Mouse (Mus musculus) c-Kit-positive CD71-negative TER-119-negative erythroid progenitor cells, embryonic 14.5 days (primary cell): ENCODE measurements around the gene Adrb1.
"Not testable (repeated sequence)": the region's sequence is repeated elsewhere in the genome, so short reads cannot be mapped to it uniquely, and the experiment has no call there.

ENCODE experiments used
- DNase-seq: peaks from one replicate; pipeline ENCODE4 v3.0.0-alpha.2; 2013; ENCODE audit warnings: low read depth

The Adrb1 gene

DNA sequence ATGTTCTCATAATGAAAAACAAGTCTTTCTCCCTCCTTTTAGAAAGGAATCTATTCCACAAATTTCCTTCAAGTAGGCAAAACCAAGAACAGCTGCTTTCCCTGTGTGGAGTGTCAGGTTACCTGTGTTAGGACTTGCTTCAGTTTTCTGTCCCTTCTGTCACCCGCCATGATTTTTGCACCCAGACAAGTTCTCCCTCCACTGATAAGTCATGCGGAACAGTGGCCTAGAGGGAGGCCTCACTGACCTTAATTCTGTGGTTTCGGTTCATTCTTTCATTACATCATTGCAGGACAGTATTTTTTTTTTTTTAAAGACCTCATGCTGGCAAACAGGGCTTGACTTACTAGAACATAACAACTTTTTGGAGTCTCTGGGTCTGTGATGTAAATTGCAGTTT, 27.3 kb downstream of the Adrb1 start:
- DNase-seq = no peak

DNA sequence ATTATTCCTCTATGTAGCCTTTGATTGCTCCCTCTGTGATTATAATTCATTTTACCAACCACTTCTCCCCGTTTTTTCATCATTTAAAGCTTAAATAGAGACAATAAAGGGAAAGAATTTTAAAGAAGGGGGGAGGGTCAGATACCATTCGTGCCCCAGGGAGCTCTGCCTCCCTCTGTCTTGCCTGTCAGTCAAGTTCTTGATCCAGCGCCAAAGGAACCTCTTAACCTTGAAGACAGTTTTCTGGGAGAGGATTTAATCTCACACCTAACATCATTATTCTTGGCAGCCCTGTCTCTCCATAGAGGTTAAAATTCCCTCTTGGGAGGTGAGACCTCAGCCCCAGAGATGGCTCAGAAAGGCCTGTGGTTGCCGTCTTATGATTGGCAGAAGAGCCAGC, 28.7 kb downstream of the Adrb1 start:
- DNase-seq = no peak

DNA sequence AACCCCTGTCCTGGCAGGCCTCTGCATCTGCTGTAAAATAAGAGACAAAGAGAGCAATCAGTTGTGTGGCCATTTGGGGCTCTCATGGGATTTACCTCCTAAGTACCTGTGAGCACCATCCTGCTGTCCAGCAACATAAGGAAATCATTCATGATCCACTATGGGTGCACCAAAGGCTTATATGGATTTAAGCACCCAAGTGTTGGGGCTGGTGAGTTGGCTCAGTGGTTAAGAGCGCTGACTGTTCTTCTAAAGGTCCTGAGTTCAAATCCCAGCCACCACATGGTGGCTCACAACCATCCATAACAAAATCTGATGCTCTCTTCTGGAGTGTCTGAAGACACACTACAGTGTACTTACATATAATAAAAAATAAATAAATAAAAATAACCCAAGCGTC, 32.5 kb downstream of the Adrb1 start:
- DNase-seq = not testable (repeated sequence)

DNA sequence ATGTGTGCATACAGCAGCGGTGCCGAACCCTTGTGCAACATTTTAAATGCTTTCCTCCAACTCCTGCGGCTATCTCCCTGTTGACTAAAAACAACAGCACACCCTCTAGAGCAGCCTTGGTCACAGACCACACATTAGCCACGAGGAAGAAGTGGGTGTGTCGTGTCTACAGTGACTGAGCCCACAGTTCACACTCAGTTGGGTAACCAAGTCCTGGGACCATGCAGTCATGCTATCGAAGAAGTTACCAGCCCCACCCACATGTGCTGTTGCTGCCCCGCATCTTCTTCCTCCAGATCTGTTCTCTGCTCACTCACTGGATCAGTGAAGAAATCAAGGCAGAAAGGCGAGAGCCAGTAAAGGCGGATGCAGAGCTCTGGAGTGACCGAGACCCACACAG, 34.4 kb downstream of the Adrb1 start:
- no peak for DNase-seq

DNA sequence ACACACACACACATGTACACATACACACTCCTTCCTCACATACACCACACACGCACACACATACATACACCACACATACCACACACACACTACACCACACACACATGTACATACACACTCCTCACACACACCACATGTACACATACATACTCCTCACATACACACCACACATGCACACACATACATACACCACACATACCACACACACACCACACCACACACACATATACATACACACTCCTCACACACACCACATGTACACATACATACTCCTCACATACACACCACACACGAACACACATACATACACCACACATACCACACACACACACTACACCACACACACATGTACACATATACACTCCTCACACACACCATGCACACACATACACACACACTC, 36.3 kb downstream of the Adrb1 start:
- DNase-seq = no peak

DNA sequence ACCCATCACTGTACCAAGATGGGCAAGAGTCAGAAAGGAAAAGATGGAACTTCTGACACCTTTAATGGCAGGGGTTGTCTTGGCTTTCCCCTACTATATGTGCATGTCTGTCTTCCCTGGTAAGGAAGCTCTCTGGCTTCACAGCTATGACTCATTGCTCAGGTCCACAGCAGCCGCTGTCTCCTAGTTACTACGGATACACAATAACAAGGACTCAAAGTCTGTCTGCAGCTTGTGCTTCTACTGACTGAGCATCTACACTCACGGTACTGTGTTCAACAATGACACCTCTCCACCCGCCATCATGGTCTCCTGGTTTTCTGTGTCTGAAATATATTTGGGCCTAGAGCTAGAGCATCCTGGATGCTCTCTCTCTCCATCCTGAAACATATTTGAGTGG, 37.7 kb downstream of the Adrb1 start:
- no peak for DNase-seq

DNA sequence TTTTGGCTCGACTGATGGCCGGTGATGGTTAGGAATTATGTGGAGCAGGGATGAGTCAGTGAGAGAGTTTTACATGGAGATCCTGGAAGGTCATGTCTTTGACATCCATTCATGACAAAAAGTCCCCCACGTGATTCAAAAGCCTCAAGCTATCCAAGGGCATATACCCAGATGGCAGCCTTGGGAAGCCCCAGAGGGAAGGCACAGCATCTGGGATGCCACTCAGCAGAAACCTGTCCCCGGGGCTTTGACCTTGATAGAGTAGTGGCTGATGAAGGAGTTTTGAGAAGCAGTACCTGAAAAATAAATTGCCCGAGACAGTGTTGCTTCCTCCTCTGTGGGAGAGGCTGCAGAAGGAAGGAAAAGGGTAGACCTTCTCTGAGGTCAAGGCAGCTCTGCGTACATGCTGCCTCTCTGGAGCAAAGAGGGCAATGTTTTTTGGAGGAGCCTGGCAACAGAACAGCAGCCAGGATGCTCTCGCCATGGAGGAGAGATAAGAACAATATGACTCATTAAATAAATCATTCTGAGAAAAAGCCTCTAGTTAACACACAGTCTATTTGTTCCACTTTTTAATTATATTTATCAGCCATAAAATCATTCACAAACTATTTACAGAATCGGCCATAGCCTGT, 38.4 kb downstream of the Adrb1 start:
- DNase-seq = no peak

DNA sequence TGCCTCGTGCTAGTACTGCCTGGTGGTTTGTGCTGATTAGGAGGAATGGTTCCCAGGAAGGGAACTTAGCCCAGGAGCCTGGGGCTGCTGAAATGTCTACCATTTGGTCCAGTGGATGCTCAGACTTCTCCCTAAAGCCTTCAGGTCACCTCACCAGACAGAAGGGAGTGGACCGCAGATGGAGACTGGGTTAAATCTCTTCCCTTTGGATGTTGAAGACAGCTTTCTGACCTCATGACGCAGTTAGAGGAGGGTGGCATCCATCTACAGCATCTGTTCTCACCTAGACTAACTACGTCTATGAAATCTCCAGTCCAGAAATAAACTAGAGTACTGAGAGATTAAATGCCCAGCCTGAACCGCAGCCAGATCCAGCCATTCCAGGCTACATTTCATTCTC, 39.1 kb downstream of the Adrb1 start:
- DNase-seq = no peak

DNA sequence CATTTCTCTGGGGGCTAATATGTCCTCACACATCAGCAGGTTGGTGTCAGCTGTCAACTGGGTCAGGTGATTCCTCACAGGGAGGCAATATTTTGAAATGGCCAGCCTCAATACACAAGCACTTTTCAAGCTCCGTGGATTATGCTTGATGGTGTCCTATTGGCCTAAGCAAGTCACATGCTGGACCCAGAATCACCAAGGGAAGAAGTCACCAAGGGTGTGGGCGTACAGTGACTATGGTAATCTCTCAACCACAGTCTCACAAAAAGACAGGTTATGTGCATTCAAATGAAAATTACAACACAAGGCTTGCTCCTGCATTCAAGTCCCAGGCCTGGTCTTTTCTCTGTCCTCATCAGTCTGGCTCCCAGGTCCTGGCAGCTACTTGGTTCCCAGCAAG, 39.7 kb downstream of the Adrb1 start:
- DNase-seq = no peak

DNA sequence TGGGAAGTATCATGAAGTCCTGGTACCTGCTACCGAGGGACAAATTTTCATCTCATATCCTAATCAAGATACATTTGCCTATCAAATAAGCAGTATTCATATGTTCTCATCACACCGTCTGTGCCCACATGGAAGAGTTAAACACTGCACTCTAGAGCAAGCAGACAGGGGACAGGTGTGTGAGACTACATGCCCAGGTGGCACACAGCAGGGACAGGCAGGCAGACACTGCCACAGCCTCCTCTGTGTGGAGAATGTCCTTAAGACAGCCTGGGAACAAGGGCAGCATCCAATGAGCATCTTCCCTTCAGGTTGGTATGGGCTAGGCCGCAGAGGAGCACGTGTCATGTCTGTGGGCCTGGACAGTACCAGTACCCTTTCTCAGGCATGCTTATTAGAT, 40.7 kb downstream of the Adrb1 start:
- DNase-seq = no peak

DNA sequence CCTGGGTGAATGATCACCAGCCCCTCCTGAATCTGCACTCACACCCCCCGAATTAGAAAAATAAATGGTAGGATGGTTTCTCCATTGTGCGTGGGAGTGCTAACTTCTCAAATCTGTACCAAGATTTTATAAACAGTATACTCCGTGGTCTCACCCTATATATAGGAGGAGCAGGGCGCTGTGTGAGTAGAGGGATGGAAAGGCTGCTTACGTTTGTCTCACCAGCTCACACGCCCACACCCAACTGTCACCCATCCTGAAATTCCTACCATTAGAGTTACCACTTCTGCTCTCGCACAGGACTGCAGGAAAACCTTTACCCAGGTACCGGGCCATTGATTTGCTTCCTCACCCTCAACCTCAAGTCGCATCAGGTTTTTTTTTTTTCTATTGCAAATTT, 47.0 kb downstream of the Adrb1 start:
- no peak for DNase-seq

DNA sequence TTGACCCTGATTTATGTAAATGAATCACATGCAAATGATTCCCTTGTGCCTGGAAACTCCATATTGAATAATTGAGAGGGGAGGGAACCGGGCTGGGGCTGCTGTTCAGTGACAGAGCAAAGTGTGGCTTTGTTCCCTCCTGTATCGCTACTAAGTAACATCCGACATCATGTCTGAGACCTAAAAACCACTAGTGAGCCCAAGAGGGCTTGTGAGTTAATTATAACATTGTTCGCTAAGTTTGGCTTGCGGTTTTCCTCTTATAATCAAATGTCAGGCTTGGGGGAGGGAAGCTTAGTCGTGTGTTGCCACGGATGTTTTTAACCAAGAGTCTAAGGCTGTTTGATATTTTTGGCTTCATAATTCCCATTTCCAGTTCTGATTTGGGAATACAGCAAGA, 50.2 kb downstream of the Adrb1 start:
- no peak for DNase-seq

DNA sequence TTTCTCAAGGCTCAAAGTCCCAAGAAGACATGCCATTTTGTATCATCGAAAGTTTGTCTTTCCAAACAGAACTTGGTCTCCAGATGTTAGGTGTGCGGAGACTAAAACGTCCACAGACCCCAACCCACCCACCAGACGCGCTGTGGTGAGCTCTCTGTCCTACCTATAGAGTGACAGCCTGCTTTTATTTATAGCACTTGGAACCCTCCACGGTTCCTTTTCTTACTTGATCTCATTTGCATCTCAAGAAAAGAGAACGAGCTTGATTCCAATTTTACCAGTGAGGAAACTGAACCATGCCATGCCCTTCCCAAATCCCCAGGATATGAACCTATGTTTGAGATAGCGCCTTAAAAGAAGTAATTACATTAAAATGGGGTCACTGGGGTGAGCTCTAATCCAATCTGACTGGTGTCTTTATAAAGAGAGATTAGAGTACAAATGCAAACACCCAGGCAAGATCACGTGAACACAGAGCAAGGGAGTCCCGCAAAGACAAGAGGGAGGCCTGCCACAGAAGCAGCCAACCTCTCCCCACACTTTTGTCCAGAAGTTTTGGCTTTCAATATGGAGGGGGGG, 51.5 kb downstream of the Adrb1 start:
- DNase-seq = no peak

DNA sequence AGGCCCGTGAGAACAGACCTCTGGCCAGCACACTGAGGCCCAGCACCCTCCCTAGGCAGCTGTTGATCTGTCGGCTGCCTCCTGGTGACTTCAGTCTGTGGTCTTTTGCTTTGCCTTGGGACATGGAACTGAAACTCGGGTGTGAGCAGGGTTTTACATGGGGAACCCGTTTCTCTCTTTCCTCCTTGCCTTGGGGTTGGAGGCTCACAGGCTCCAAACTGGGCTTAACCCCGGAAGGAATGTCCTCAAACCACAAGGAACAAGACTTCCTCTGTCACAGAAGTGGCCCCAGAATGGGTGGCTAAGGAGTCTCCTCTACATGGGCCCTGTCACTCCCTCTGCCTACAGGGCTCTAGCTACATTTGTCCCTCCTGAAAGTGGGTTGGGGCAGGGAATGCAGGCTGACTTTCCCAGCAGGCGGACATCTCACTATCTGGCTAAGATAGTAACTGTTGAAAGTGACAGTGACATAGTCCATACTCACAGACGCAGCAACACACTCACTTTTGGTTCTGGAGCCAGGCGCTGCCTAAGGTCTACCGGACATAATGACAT, 52.5 kb downstream of the Adrb1 start:
- DNase-seq = no peak

DNA sequence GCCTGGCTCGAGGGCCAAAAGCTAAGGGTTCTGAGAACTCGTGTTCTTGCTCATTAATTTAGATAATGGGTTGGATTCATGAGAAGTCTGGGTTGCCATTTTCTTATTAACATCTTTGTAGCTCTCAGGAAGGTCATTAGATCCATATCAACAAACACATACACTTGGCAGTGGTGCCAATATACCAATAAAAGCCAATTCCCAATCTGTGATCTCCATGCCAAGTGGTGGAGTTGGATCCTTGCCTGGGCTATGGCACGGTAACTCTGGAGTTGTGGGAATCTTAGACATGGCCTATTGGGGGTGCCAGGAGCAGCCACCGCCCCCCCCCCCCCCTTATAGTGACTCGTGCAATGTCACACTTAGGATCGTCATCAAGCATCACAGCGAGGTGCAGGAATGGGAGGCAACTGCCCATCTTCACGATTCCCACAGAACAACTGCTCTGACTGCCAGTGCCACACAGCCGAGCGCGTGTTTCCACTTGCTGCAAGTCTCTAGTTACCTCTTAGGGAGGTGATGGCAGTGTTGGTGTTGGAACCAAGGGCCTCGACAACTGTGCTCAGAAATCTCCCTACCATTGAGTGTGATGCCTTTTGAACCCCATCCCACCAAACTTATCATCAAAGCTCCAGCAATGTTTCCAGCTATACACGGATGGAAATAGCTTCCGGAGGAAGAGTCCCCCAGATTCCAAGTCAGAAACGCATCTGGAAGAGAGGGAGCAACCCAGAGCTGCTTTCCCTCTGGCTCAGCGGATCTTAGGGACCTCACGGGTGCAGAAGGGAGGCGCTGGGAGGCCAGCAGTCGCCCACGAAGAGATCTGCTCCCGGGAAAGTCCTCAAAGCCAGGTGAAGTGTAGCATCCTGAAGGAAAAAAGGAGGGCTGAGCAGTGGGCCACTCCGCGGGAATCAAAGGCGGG, 53.2 kb downstream of the Adrb1 start:
- no peak for DNase-seq

DNA sequence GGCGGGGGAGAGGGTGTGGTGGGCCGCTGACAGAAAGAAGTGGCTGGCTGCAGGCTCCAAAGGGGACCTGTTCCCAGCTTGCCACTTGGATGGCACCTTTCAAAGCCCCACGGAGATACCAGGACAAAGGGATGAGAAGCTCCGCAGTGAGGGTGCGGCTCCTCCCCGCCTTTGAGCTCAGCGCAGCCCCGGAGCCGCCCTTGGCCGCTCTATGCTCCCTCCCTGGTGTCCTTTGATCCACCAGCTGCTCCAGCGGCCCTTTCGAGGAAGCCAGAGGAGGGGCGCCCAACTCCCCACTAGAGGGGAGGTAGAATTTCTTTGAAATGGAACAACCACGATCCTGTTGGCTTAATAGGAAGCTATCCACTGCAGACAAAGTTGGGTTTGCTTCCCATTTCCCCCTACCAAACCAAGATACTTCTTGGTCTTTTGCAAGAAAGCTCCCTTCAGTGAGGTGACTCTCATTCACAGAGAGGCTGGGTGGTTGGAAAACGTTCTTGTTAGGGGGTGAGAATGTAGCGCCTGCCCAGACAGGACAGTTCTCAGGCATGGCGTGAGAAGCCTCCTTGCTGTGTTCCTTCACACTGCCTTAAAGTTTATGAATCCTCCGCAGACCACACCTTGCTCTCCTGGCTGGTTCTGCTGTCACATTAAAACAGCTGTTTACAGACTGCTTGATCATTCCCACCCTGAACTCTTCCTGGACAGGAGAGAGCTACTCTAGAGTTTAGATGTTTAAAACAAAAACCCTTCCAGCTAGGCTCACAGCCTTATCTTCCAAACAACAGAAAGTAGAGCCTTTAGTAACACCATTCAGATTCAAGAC, 54.1 kb downstream of the Adrb1 start:
- DNase-seq = no peak

DNA sequence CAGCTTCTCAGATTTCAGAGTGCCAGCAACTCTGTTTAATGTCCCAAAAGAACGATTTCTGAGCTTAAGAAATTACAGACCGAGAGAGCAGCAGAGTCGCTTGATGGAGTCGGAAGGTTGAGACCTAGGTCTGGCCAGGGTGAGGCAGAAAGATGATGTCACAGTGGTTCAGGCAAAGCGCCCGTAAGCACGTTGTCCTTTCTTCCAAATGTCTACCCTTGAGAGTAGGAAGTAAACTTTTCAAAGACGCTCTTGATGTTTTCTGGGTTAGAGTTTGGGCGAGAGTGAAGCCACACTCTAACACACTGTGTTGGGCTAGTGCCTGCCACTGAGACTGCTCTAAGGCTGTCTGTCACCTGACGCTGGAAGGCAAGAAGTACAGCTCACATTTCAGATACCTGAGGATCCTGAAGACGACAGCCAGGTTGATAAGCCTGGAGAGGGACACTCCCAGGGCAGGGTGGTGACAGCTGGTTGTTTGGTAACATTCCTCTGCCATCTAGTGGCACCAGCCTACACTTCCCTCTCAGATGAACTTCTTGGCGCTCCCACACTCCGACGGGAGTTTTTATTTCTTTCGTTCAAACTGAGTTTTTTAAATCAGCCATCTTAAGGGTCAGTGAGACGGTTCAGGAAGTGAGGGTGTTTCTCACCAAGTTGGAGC, 54.9 kb downstream of the Adrb1 start:
- DNase-seq = no peak

DNA sequence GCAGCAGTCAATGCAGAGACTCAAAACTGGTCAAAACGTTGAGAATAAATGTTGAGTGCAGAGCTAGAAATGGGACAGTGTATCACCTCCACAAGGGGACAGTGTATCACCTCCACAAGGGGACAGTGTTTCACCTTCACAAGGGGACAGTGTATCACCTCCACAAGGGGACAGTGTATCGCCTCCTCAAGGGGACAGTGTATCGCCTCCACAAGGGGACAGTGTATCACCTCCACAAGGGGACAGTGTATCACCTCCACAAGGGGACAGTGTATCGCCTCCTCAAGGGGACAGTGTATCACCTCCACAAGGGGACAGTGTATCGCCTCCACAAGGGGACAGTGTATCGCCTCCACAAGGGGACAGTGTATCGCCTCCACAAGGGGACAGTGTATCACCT, 56.5 kb downstream of the Adrb1 start:
- not testable (repeated sequence) for DNase-seq
